Mouse (Mus musculus): ENCODE measurements around the gene Ltbp1.

The Ltbp1 gene

GRCm38 (mm10) chr17:75374287-75375024 lies 369.1 kb downstream of the Ltbp1 start:
- DNase-seq, result no peak

- no peak for DNase-seq
Observed at GRCm38 (mm10) chr17:75378256-75378871, 373.0 kb downstream of the Ltbp1 start.

- DNase-seq, result no peak
Observed at GRCm38 (mm10) chr17:75380167-75380566, 374.8 kb downstream of the Ltbp1 start.

- no peak for DNase-seq
Observed at GRCm38 (mm10) chr17:75388402-75388801, 383.0 kb downstream of the Ltbp1 start.

GRCm38 (mm10) chr17:75390142-75390541 lies 384.8 kb downstream of the Ltbp1 start:
- no peak for DNase-seq

- no peak for DNase-seq
Observed at GRCm38 (mm10) chr17:75391429-75392192, 386.2 kb downstream of the Ltbp1 start.

- no peak for DNase-seq
Observed at GRCm38 (mm10) chr17:75406405-75406804, 401.0 kb downstream of the Ltbp1 start.

GRCm38 (mm10) chr17:75416861-75417260 lies 411.5 kb downstream of the Ltbp1 start:
- no peak for DNase-seq

GRCm38 (mm10) chr17:75434152-75434551 lies 428.8 kb downstream of the Ltbp1 start:
- no peak for DNase-seq

- no peak for DNase-seq
Observed at GRCm38 (mm10) chr17:75434871-75435270, 429.5 kb downstream of the Ltbp1 start.

GRCm38 (mm10) chr17:75435599-75435998 lies 430.2 kb downstream of the Ltbp1 start, which contains the start of gene Rasgrp3:
TSS of gene Rasgrp3 (plus strand) at chr17:75435896.
- no peak for DNase-seq

- no peak for DNase-seq
Observed at GRCm38 (mm10) chr17:75436095-75436494, 430.7 kb downstream of the Ltbp1 start.

GRCm38 (mm10) chr17:75436819-75437218 lies 431.5 kb downstream of the Ltbp1 start:
- no peak for DNase-seq

- no peak for DNase-seq
Observed at GRCm38 (mm10) chr17:75437239-75437750, 431.9 kb downstream of the Ltbp1 start.

- DNase-seq, result no peak
Observed at GRCm38 (mm10) chr17:75438162-75438561, 432.8 kb downstream of the Ltbp1 start.

- DNase-seq, result no peak
Observed at GRCm38 (mm10) chr17:75439062-75439461, 433.7 kb downstream of the Ltbp1 start.

- no peak for DNase-seq
Observed at GRCm38 (mm10) chr17:75440619-75441018, 435.3 kb downstream of the Ltbp1 start.

- DNase-seq, result no peak
Observed at GRCm38 (mm10) chr17:75441260-75441830, 436.0 kb downstream of the Ltbp1 start.
